Mouse (Mus musculus) testis, adult 2 months (tissue): ENCODE measurements around the gene Zfp213.

Experiments used
- CTCF ChIP-seq: fragments of 200-500 bp; IDR thresholded peaks from 2 replicates; pipeline ENCODE4 v1.5.1; 2012; ENCODE audit warnings: low read depth, mild to moderate bottlenecking, inconsistent platforms, low read length, moderate library complexity; ENCODE audit not compliant: control insufficient read depth, insufficient read depth, insufficient replicate concordance
- POLR2A ChIP-seq: fragments of 200-500 bp; IDR thresholded peaks from 2 replicates; pipeline ENCODE4 v1.6.1; 2012; ENCODE audit warnings: low read depth, mild to moderate bottlenecking, inconsistent platforms, low read length, moderate library complexity; ENCODE audit not compliant: control insufficient read depth

- TF ChIP-seq CTCF (no peak), POLR2A (no peak)
Observed at GRCm38 (mm10) chr17:23546333-23546701, 17.7 kb downstream of the Zfp213 start.
